Mouse (Mus musculus): ENCODE results near the gene Fgf22.

GRCm38 (mm10) chr10:79756660-79757059 lies 1.8 kb downstream of the Fgf22 start:
- TF ChIP-seq CTCF (conservative IDR thresholded peaks at IDR 0.05; ENCODE audit: insufficient read depth, insufficient read length, low read depth, low read length) (no peak), POLR2A (IDR thresholded peaks at IDR 0.05; ENCODE audit: low read depth, low read length) (no peak)

Measured in kidney, adult 2 months (tissue).